Mouse (Mus musculus) adrenal gland, adult 18-20 months (tissue): Measurements from ENCODE around the gene 4931414P19Rik. TPM values are rescaled to one million over a fixed set of nuclear protein-coding genes. Genes with fewer than 3 reads are reported as not detected.

Source experiments
- DNase-seq, 2 experiments: peaks; one replicate each; pipeline ENCODE4 v3.0.0; 2021 to 2022; ENCODE audit warnings: low spot score in 2 of 2
- total RNA-seq, 2 experiments: library from RNA; stranded (reverse); gene quantifications; 1 replicate in 1 of 2; 2 replicates in 1 of 2; pipeline ENCODE4 v1.2.3; 2021

4931414P19Rik gene
- total RNA-seq, 2 experiments from 2014 or later = 2.7 to 6.5 TPM

DNA sequence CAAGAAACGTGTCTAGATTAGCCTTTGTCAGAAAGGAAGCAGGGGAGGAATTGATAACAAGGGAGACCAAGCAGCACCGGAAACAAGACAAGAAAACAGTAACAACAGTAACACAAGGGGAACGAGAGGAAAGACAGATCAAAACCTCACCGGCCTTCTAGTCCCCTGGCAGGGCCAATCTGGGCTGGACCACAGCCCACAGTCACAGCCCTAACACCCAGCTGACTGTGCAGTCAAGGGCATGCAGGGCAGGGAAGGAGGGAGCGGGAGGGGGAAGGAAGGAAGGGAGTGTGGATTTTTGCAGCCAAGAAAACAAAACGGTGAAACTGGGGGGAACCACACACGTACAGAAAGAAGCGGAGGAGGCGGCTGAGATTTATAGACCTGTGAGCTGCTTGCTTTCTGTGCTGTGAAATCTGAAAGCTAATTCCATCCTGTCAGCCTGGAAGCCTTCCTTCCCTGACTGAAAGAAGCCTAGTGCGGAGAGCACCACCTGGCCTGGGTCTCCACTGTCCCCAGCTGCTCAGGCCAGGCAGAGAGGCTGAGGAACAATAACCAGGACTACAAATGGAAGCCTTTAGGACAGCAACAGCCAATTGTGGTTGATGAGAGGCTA is 13.4 kb downstream of the 4931414P19Rik start:
- no peak for DNase-seq

DNA sequence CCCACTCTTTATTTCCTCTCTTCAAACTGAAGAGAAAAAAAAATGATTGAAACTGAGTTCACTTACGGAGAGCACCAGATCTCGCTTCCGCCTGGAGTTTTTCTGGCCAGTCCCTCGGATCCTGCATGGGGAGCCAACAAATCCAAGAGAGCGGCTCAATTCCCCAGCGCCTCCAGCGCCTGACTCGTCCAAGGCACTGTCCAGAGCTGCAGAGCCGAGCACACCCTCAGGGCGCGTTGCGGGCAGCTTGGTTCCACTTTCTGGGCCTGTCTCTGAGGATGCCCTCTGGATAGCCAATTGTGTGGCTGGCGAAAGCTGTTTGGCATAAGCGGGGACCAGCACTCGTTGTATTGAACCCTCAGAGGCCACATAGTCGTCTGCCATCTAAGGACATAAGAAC is 14.7 kb downstream of the 4931414P19Rik start:
- DNase-seq = no peak

DNA sequence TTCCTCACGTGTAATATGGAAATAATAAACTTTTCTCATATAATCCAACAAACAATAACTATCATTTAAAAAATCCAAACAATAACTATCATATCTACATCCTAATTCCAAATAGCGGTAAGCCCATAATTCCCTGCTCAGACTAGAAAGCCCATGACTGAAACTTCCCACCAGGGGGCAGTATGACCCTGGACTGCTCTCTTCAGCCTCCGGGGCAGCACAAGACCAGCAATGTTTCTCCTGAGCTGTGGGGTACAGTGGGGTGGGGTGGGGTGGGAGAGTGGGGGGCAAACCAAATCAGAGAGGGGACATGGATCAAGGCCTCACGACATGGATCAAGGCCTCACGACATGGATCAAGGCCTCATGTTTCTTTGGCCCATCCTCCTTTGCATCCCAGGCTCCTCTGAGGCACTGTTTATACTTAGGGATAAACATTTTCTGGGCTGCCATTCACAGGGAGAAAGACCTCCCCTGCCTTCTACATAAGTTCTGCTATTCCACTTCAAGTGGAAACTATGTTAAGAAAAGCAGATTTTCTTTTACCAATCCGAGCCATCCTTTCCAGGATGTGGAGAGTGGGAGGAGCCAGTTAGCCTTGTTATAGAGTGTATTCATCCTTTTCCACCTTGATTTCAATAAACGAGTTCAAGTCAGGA is 22.0 kb downstream of the 4931414P19Rik start:
- DNase-seq = peak; percentile 57 to 61

DNA sequence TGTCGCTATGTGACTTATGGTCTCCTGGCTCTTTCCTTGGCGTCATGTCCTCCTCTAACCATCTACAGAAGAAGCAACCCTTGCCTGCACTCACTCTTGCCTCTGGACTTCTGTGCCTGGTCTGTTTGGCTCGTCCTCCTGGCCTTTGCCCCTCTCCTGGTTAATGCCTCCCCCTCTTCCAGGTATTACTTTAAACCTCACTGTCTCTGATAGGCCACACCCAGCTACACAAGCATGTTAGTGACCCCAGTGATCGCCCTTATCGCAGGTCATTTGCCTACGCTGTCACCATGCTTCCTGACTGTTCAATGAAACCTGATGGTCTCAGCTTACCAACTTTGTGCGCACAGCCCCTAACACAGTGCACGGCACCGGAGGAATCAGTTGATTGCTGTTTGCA is 23.3 kb downstream of the 4931414P19Rik start:
- DNase-seq = no peak

DNA sequence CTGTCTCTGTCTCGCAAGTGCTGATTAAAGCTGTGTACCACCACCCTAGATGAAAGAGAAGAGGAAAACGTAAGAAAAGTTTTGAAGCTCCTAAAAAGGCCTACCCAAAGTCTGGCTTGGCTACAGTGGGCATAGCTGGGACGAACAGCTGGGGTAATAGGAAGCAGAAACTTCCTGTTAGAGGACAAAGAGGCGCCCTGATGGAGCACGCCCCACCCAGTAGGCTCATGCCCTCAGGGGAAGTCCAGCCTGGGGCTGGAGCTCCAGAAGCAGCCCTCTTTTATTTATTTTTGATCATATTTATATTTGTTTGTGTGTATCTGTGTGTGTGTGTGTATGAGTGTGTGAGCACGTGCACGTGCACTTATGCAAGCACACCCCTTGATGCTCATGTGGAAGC is 26.2 kb downstream of the 4931414P19Rik start:
- DNase-seq = no peak

DNA sequence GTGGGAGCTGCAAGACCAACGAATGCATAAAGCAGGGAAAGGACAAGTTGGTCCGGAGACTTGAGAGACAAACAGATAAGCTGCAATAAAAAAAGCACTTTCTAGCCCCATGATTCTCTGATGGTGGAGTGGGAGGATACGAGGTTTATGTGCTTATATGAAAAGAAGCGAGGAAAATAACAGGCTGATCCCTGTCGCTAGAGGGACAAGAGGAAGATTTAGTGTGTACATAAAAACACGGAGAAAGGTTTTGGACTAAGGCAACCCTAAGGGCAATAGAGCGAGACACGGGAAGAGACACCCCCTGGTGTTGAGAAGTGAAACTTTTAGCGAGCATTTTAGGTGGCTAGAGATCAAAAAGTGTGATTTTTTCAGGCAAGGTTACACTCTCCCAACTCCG is 27.7 kb downstream of the 4931414P19Rik start:
- no peak for DNase-seq

DNA sequence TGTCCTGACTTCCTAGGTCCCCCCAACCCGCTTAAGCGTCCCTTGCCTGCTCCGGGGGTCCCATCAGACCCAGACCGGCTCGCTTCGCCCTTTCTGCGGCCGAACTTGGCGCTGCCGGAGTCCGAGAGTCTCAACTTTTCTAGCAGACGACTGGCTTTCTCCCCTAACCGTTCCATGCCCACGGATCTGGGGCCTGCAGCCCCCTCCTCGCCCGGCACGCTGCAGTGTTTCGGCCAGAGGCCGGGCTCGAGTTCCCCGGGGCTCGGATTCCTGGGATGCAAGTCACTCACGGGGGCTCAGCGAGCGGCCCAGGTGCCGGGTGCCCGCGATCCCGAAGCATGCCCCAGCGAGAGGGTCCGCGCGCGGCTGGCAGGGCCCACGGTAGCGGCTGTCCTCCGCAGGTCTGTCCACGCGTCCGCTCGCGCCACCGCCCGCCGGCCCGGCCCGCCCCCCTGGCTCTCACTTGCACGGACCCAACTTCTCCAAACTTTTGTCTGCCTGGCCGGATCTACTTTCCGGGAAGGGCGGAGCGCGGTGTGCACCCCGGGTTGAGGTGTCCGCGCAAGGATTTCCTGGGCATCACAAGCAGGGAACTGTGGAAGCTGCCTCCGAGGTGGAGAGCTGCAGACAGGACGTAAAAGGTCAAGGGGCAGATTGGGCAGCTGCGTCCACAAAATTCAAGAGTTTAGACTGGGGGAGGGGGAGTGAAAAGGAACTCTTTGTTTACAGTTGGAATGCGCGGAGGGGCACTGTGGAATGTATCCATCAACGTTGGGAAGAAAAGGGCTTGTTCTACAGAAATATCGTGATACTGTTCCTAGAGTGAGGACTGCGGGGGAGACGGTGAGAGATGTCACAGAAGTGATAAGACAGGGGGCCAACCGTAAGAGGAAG is 28.5 kb downstream of the 4931414P19Rik start, which contains the start of gene Ajuba:
Gene Ajuba (minus strand): TSS at position 470 of the 894 bp plus-strand sequence.
- DNase-seq = peak; percentile 87 to 88

DNA sequence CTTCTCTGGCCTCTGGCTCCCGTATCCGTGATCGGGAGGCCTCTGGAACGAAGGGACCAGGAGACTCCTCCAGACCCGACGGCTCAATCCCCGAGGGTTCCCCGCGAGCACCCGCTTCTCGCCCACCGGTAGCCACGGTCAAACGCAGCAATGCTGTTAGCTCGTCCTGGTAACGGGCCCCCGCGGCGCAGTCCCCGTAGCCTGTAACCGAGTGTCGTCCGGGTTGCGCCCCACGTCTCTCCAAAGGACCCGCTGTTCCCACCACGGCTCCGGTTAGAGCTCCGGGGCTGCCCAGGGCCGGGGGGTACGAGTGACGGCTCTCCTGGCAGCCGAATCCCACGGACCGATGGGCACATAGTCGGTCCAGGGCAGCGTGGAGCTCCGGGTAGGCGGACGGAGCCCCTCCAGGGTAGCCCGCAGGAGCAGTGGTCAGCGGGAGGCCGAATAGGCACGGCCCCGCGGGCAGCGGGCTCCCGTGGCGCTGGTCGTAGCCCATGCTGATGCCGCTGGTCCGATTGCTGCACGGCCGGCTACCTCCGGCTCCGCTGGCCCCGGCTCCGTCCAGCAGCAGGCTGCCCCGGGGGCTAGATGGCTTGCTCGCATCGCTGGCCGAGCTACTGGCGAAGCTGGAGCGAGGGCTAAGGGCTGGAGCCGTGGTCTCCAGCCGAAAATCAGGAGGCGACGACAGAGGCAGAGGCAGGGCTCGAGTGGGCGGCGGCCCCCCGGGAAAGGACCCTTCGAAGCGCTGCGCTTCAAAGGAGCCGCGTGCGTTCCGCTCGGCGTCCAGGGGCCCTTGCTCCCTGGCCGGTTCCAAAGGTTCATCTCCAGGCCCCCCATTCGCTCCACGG is 29.3 kb downstream of the 4931414P19Rik start:
- DNase-seq = peak; percentile 52 to 54

DNA sequence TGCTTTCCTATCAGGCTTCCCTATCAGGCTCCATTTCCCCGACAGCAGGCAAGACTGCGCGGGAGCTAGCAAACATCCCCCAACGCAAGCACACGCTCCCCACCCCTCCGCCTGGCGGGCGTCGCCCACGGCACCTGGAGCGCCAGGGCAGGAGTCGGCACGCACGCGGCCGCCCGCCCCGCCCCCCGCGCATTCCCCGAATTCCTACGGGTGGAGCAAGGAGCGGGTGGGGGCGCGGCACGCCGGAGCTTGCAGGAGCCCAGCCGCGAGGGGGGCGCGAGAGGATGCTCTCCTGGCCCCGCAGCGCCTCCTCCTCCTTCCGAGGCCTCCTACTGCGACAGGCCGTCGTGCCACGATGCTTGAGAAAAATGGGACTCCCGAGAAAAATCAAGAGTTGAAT is 30.2 kb downstream of the 4931414P19Rik start:
- peak; percentile 60 to 65 for DNase-seq

DNA sequence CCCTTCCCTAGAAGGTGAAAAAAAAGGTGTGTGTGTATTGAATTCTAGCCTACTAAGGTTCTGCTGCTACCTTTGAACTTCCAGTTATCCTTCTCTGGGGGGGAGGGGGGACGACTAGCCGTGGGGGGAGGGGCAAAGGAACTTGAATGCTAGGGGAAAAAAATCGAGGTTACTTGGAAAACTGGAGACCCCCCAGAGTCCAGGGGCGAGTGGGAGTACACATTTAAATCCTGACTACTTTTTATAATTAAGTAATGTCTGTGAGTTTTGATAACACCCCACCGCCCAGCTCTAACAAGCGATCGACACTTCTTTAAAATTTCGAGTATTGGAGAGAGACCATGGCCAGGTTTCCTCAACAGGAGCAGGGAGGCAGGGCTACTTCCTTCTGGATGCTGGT is 30.8 kb downstream of the 4931414P19Rik start:
- no peak for DNase-seq

DNA sequence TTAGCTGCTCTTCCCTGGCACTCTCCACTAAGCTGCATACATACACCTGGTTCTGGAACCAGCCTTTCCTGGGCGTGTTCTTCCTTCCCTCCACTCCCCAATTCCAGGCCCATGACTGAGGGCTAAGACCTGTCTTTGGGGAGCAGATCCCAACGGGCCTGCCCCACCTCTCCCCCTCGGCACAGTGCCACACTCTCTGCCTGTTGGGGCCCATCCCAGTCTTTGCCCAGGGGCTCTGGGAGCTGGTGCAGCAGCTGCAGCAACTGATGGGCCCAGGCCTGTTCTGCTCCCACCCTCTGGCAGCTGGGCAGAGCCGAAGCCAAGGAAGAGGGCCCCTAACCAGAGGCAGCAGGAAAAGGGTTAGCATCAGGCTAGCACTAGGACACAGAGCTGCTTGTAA is 31.5 kb downstream of the 4931414P19Rik start:
- no peak for DNase-seq

DNA sequence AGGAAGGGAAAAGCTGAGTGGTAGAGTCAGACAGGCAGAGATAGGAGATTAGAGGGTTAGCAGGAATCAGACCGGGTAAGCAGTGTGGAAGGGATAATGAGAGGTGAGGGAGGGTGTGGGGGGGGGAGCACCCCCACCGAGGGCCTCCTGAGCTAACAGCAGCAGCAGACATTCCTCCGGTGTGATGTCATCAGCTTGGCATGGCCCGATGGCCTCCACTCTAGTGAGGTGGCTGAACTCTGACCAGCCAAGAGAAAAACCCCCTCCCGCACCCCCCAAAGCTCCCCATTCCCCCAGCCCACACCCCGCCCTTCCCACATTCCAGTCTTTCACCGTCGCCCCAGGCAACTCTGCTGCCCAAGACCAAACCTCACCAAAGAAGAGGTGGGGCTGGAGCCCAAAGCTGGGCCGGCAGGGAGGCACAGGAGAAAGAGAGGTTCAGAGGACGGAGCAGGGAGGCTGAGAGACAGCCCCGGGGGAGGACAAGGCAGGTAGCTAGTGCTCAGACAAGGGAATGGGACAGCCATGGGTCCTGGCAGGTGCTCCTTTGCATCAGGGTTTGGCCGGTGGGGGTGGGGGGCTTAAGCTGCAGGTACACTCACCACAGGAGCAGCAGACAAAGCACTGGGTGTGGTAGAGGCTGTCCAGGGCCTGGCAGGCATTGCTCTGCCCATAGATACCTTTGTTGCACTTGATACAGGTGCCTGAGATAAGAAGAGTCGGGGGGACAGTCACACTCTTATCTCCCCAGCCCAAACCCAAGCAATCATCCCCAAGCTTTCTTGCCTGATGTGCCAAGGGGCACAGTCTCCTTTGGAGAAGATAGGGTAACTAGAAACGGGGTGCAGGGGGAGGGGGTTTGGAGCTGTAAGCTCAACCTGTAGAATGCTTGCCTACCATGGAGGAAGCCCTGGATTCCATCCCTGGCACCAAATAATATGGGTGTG is 32.7 kb downstream of the 4931414P19Rik start:
- DNase-seq = no peak

DNA sequence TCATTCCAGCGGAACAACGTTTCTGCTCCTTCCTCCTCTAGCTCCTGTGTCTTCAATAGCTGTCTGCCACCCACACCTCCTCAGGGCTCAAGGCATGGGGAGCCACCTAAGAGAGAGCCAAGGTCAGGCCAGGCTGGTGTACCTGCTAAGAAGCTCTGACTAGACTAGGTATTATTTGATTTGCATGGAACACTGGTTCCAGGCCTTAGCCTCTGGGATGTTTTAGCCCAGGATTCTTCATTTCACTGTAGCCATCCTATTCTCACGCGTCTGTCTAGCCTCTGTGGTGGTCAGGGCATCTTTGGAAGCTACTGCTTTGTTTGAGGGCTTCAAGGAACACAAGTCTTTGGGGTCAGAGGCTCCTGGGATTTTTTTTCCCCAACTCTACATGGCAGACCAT is 33.7 kb downstream of the 4931414P19Rik start:
- no peak for DNase-seq

DNA sequence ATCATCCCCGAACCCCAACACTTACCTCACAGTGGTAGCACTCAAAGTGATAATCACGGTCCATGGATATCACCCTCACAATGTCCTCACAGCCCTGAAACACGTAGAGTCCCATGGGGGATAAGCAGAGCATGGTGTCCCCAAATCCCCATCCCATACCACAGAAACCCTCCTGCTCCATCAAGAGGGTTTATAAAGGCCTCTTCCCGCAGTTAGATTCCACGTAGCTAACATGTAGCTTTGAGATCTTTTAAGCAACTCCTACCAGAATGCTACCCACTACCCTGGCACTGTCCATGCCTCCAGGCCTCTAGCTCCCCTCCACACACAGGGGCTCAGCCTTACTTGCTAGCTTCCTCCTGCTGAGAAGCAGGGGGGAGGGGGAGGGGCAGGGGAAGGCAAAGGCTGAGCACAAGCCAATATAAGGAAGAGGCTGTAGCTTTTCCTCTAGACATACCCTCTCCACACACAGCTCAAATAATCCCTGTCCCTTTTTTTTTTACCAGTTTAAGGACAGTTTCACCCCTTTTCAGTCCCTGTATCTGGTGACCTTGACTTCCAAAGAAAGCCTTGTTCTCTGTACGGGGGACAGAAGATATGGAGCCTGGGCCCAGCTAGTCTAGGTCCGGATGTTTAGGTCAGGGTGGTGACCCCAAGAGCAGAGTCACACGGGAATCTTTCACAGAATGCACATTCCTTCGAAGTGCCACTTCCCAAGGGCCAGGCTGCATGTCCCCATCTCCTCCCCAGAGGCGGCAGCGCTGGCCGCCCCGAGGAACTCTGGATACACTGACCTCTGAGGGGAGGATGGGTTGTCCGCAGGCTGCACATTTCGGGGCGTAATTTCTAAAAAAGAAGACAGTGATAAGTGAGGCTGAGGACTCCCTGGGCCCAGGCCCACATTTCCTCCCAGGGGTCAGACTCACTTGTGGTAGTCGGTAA is 36.1 kb downstream of the 4931414P19Rik start:
- no peak for DNase-seq

DNA sequence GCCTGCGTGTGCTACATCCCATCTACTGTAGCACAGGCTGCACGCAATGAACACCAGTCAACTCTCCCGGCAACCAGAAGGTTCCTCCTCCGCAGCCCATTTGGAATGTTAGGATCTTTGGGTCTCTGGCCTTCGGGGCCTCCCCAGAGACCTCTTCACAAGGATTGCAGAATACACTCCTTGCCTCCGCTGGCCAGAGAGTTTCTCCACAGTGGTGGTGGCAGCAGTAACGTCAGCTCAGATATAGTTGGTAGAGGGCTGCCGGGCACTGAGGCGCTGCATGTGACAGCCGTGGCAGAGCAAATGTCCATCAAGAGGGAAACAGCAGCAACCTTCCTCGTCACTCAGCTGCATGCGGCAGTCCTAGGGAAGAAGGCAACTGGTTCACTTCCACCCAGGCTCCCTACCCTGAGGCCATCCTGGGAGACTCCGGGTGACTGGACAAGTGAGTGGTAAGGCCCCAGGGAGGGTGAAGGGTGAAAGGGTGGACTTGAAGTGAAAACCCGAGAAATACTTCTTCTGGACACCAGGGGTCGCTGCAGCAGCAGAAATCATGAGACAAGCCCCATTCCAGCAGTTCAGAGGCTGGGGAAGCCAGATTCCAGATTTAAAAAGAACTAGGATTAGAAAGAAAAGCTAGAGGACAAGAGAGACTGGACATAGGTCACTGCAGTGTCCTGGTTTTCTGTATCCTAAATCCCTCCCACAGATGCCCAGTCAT is 36.9 kb downstream of the 4931414P19Rik start:
- DNase-seq = peak; percentile 74 to 81

DNA sequence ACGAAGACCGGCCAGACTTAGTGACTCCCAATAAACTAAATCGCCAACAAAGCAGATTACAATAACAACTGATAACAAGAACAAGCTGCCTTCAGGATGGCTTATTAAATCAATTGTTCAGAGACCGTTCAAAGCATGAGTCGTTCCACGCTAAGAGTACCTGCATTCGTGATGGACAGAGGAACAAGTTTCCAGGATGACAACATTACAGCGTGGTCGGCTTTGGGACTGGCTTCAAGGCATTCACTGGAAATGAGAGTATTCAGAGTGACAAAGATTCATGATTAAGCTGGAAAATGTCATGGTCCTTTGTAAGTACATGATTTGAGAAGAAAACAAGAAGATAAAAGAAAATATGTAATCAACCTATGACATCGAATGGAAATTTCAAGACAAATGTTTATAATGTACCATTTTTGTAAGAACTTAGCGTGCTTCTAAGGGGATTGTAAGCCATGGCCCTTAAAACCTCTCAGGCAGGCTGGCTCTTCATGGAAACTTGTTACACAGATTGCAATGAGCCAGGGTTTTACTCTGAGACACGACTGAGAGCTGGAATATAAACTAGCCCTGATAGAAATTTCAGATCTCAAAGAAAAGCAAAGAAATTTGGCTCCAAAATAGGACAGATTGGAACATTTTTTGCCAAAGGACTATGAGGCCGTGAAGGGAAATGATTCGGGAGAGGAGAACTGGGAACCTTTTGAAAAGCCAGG is 45.1 kb downstream of the 4931414P19Rik start:
- DNase-seq = no peak

DNA sequence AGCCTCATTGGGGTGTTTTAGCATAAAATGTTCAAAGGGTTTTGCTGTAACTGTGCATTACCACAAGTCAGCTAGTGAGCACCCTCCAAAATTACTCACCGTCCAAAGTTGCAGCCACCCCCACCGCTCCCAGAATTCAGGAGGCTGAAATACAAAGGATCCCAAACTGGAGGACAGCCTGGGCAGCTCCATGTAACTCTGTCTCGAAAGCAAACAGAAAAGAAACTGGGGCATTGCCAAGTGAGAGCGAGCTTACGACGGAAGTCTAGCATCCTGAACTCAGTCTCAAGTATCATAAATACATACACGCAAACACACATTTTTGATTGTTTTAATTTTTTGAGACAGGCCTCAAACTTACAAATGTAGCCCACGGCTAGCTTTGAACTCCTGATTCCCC is 48.5 kb downstream of the 4931414P19Rik start:
- no peak for DNase-seq
